Comparison of ENCODE assay signal across 12 mouse cellular contexts in genomic region chr15:100703913-100704312, GRCm38 (mm10). TPM values are rescaled to one million over a fixed set of nuclear protein-coding genes. Genes with fewer than 3 reads are reported as not detected.
DNase-seq lines count a peak whose midpoint lies in the region; ATAC-seq and TF ChIP-seq lines count a peak whose summit lies in the region.
"Had no signal": no experiment of that assay in that cellular context is flagged by ENCODE, and none has a peak within 500 bp of the region (broad histone marks: within the 10 kb centered on the region; RNA-seq: fewer than 3 reads in every experiment).

No protein-coding gene starts in this region.

- no peaks in the 10 kb centered on the region for H3K9me3 ChIP-seq in heart, embryonic 14.5 days (ENCODE audit: control insufficient read depth, low read length)
- H3K9me3 ChIP-seq in E14TG2a.4 (ENCODE audit: low read length): no peaks in the 10 kb centered on the region
- no peaks in the 10 kb centered on the region for H3K9me3 ChIP-seq in forebrain, embryonic 15.5 days
- H3K9me3 ChIP-seq in midbrain, embryonic 11.5 days (ENCODE audit: control insufficient read depth, low read length): no peaks in the 10 kb centered on the region
- H3K9me3 ChIP-seq: liver, embryonic 13.5 days had no signal

- H3K27me3 ChIP-seq in heart, embryonic 14.5 days (ENCODE audit: control insufficient read depth, insufficient read depth, low read length): peaks cover 33% of the 10 kb centered on the region
- H3K27me3 ChIP-seq in E14TG2a.4 (ENCODE audit: insufficient read depth, low read length): peaks cover 10% of the 10 kb centered on the region; the same call in 1 of the 2 replicates
- H3K27me3 ChIP-seq in forebrain, embryonic 15.5 days: peaks cover 5% of the 10 kb centered on the region; the same call in 1 of the 2 replicates
- H3K27me3 ChIP-seq in midbrain, embryonic 11.5 days (ENCODE audit: control insufficient read depth, insufficient read depth, low read length): peaks cover 4% of the 10 kb centered on the region; the same call in 1 of the 2 replicates

- H3K36me3 ChIP-seq in heart, embryonic 14.5 days (ENCODE audit: control insufficient read depth, insufficient read depth, low read length): no peaks in the 10 kb centered on the region
- peaks cover 21% of the 10 kb centered on the region for H3K36me3 ChIP-seq in E14TG2a.4 (ENCODE audit: insufficient read depth, low read length)
- no peaks in the 10 kb centered on the region for H3K36me3 ChIP-seq in forebrain, embryonic 15.5 days
- no peaks in the 10 kb centered on the region for H3K36me3 ChIP-seq in midbrain, embryonic 11.5 days (ENCODE audit: control insufficient read depth, insufficient read depth, low read length)
- H3K36me3 ChIP-seq: liver, embryonic 13.5 days had no signal

- peaks cover 3 to 5% of the 10 kb centered on the region in 2 experiments; a peak in 3 of 4 replicates for H3K4me1 ChIP-seq in heart, embryonic 14.5 days (ENCODE audit: control insufficient read depth in 2 of 2, insufficient read depth in 2 of 2, low read length in 2 of 2)
- peaks cover 61% of the 10 kb centered on the region for H3K4me1 ChIP-seq in E14TG2a.4 (replicated peaks; ENCODE audit: low read depth, low read length)
- peaks cover 5% of the 10 kb centered on the region; the same call in 1 of the 2 replicates for H3K4me1 ChIP-seq in forebrain, embryonic 15.5 days
- 0 out of 2 replicates have a peak, but pooled peaks cover 2% of the 10 kb centered on the region for H3K4me1 ChIP-seq in midbrain, embryonic 11.5 days (ENCODE audit: control insufficient read depth, insufficient read depth, low read length)

- no peak for DNase-seq in heart, adult 8-10 months (ENCODE audit: low spot score)
- no peak for DNase-seq in midbrain, embryonic 11.5 days (ENCODE audit: low spot score, missing footprints)
- DNase-seq in frontal cortex, postnatal 10 days (ENCODE audit: low spot score in 2 of 2): no peak
- no peak for DNase-seq in layer of hippocampus, adult 9-10 months (ENCODE audit: low spot score)
- DNase-seq: cerebellum, adult 11-12 months; kidney, adult 9 months; liver, embryonic 13.5 days; spleen, adult 18-20 months had no signal

- H3K4me2 ChIP-seq in heart, embryonic 14.5 days (ENCODE audit: low read length): peak overlapping the region; percentile 40
- peak overlapping the region; percentile 10; the same call in 1 of the 2 replicates for H3K4me2 ChIP-seq in forebrain, embryonic 15.5 days (replicated peaks)
- H3K4me2 ChIP-seq in midbrain, embryonic 11.5 days: peak overlapping the region; percentile 11; the same call in 1 of the 2 replicates
- H3K4me2 ChIP-seq: liver, embryonic 13.5 days had no signal

- H3K4me3 ChIP-seq in heart, embryonic 14.5 days (ENCODE audit: control insufficient read depth in 1 of 2, insufficient read depth in 1 of 2, low read depth in 1 of 2, low read length in 2 of 2): no peak overlapping the region
- H3K4me3 ChIP-seq in E14TG2a.4 (replicated peaks; ENCODE audit: low read length): peak overlapping the region; percentile 41
- H3K4me3 ChIP-seq in forebrain, embryonic 15.5 days: no peak overlapping the region
- H3K4me3 ChIP-seq in midbrain, embryonic 11.5 days (ENCODE audit: low read depth, low read length): no peak overlapping the region
- H3K4me3 ChIP-seq: liver, embryonic 13.5 days had no signal

- TF ChIP-seq CTCF in E14TG2a.4 (conservative IDR thresholded peaks at IDR 0.05; ENCODE audit: low read length): no peak

- no peak for ATAC-seq in heart, embryonic 14.5 days (ENCODE audit: insufficient number of reproducible peaks, insufficient read depth, low FRiP score, low read depth)
- ATAC-seq in forebrain, embryonic 15.5 days (replicated peaks): no peak
- no peak for ATAC-seq in midbrain, embryonic 11.5 days (ENCODE audit: low FRiP score)
- ATAC-seq in erythroid progenitor cell, adult 5-6 weeks (replicated peaks; ENCODE audit: low FRiP score, poor library complexity, severe bottlenecking): no peak

- no peak overlapping the region for H3K27ac ChIP-seq in heart, embryonic 14.5 days (replicated peaks in 1 of 2; ENCODE audit: control insufficient read depth in 1 of 2, insufficient read depth in 1 of 2, low read depth in 2 of 2, low read length in 2 of 2)
- no peak overlapping the region for H3K27ac ChIP-seq in forebrain, embryonic 15.5 days (replicated peaks)
- H3K27ac ChIP-seq in midbrain, embryonic 11.5 days (ENCODE audit: low read depth, low read length): no peak overlapping the region
- H3K27ac ChIP-seq: liver, embryonic 13.5 days had no signal

- H3K9ac ChIP-seq in heart, embryonic 14.5 days (ENCODE audit: low read length): no peak overlapping the region
- H3K9ac ChIP-seq in forebrain, embryonic 15.5 days (replicated peaks): no peak overlapping the region; the same call in 1 of the 2 replicates
- no peak overlapping the region for H3K9ac ChIP-seq in midbrain, embryonic 11.5 days (ENCODE audit: low read length)
- H3K9ac ChIP-seq: liver, embryonic 13.5 days had no signal

- 6% methylated on average over 17 of the region's 17 CpGs for WGBS in heart, embryonic 14.5 days
- 5% methylated on average over 17 of the region's 17 CpGs for WGBS in forebrain, embryonic 15.5 days
- WGBS in midbrain, embryonic 11.5 days: 14% methylated on average over 17 of the region's 17 CpGs

RNA-seq across cellular contexts. Expression of gene Cela1, which starts 16.2 kb away (rescaled TPM):
- polyA plus RNA-seq in heart, embryonic 14.5 days (2014; fragmentation: Nextera tagmentation; extraction: Ambion mirVana): 1.1 and 2.0 TPM in 2 replicates
- total RNA-seq in heart, adult 8-10 months (2022): 1 to 10 TPM; 1.1 to 2.0 (median 1.5) TPM
- 0.43 and 0.97 TPM in 2 replicates for polyA plus RNA-seq in forebrain, embryonic 15.5 days (2015; fragmentation: Nextera tagmentation; extraction: Ambion mirVana)
- polyA plus RNA-seq in midbrain, embryonic 11.5 days (2014; fragmentation: Nextera tagmentation; extraction: Ambion mirVana): 1.1 and 1.4 TPM in 2 replicates
- total RNA-seq in erythroid progenitor cell, adult 5-6 weeks (2015; ENCODE audit: low replicate concordance): 56.2 and 77.8 TPM in 2 replicates
- 26.6 and 30.5 TPM in 2 replicates for total RNA-seq in erythroid progenitor cell, adult 5-6 weeks (2017; ENCODE audit: low replicate concordance)

RNA-seq across cellular contexts. Expression of gene Galnt6, which starts 25.3 kb away (rescaled TPM):
- polyA plus RNA-seq in heart, embryonic 14.5 days (2014; fragmentation: Nextera tagmentation; extraction: Ambion mirVana): 0.08 and 0.12 TPM in 2 replicates
- total RNA-seq in heart, adult 8-10 months (2022): under 1 TPM; 0.54 to 0.86 (median 0.64) TPM
- polyA plus RNA-seq in forebrain, embryonic 15.5 days (2015; fragmentation: Nextera tagmentation; extraction: Ambion mirVana): 0.13 and 0.27 TPM in 2 replicates
- polyA plus RNA-seq in midbrain, embryonic 11.5 days (2014; fragmentation: Nextera tagmentation; extraction: Ambion mirVana): 0.04 TPM in 1 of 2 replicates, not detected in the other
- 1.3 and 3.6 TPM in 2 replicates for total RNA-seq in erythroid progenitor cell, adult 5-6 weeks (2015; ENCODE audit: low replicate concordance)
- 4.4 and 5.4 TPM in 2 replicates for total RNA-seq in erythroid progenitor cell, adult 5-6 weeks (2017; ENCODE audit: low replicate concordance)

RNA-seq across cellular contexts. Expression of gene Bin2, which starts 34.6 kb away (rescaled TPM):
- 1.9 and 2.8 TPM in 2 replicates for polyA plus RNA-seq in heart, embryonic 14.5 days (2014; fragmentation: Nextera tagmentation; extraction: Ambion mirVana)
- total RNA-seq in heart, adult 8-10 months (2022): 1 to 10 TPM in 2 of 4 experiments, under 1 TPM in 2; 0.84 to 2.6 (median 1.1) TPM
- 1.2 and 2.0 TPM in 2 replicates for polyA plus RNA-seq in forebrain, embryonic 15.5 days (2015; fragmentation: Nextera tagmentation; extraction: Ambion mirVana)
- 3.4 TPM in 2 replicates for polyA plus RNA-seq in midbrain, embryonic 11.5 days (2014; fragmentation: Nextera tagmentation; extraction: Ambion mirVana)
- 29.8 and 50.5 TPM in 2 replicates for total RNA-seq in erythroid progenitor cell, adult 5-6 weeks (2015; ENCODE audit: low replicate concordance)
- total RNA-seq in erythroid progenitor cell, adult 5-6 weeks (2017; ENCODE audit: low replicate concordance): 18.3 and 37.0 TPM in 2 replicates

RNA-seq across cellular contexts. Expression of gene Slc4a8, which starts 57.6 kb away (rescaled TPM):
- polyA plus RNA-seq in heart, embryonic 14.5 days (2014; fragmentation: Nextera tagmentation; extraction: Ambion mirVana): 0.27 and 0.76 TPM in 2 replicates
- 1 to 10 TPM; 1.9 to 4.3 (median 2.8) TPM for total RNA-seq in heart, adult 8-10 months (2022)
- polyA plus RNA-seq in forebrain, embryonic 15.5 days (2015; fragmentation: Nextera tagmentation; extraction: Ambion mirVana): 20.7 and 22.8 TPM in 2 replicates
- 7.1 and 9.2 TPM in 2 replicates for polyA plus RNA-seq in midbrain, embryonic 11.5 days (2014; fragmentation: Nextera tagmentation; extraction: Ambion mirVana)
- total RNA-seq in erythroid progenitor cell, adult 5-6 weeks (2015; ENCODE audit: low replicate concordance): 2.1 TPM in 1 of 2 replicates, not detected in the other
- total RNA-seq in erythroid progenitor cell, adult 5-6 weeks (2017; ENCODE audit: low replicate concordance): 0.13 and 0.83 TPM in 2 replicates
